Mouse (Mus musculus) lung, embryonic 16.5 days (tissue): ENCODE measurements around the gene 1700001C19Rik. TPM values are rescaled to one million over a fixed set of nuclear protein-coding genes. Genes with fewer than 3 reads are reported as not detected.

Experiments
- ATAC-seq: fragments of 200-750 bp; cut with Nextera tagmentation; 2 replicates; pipeline ENCODE4 v1.8.0; 2017; ENCODE audit warnings: low read depth, mild to moderate bottlenecking, moderate library complexity
- H3K27ac ChIP-seq: fragments of 300-500 bp; sonication (generic); 2 replicates; pipeline ENCODE4 v1.5.1; 2014; ENCODE audit warnings: mild to moderate bottlenecking, control low read depth, low read length
- H3K27me3 ChIP-seq: fragments of 300-500 bp; sonication (generic); 2 replicates; pipeline ENCODE4 v1.6.1; 2014; ENCODE audit warnings: low read depth, low read length, mixed read lengths; ENCODE audit not compliant: control insufficient read depth, insufficient read depth
- H3K36me3 ChIP-seq: fragments of 300-500 bp; sonication (generic); 2 replicates; pipeline ENCODE4 v1.6.1; 2014; ENCODE audit warnings: low read length; ENCODE audit not compliant: control insufficient read depth, insufficient read depth
- H3K4me1 ChIP-seq: fragments of 300-500 bp; sonication (generic); replicated peaks from 2 replicates; pipeline ENCODE4 v1.6.1; 2014; ENCODE audit warnings: low read length, mixed read lengths; ENCODE audit not compliant: control insufficient read depth, insufficient read depth
- H3K4me2 ChIP-seq: fragments of 300-500 bp; sonication (generic); 2 replicates; pipeline ENCODE4 v1.6.1; 2014; ENCODE audit warnings: low read depth, low read length, control low read depth
- H3K4me3 ChIP-seq: fragments of 300-500 bp; sonication (generic); 2 replicates; pipeline ENCODE4 v1.5.1; 2014; ENCODE audit warnings: mild to moderate bottlenecking, low read length, control low read depth
- H3K9ac ChIP-seq: fragments of 300-500 bp; sonication (generic); 2 replicates; pipeline ENCODE4 v1.6.1; 2014; ENCODE audit warnings: low read length, control low read depth
- H3K9me3 ChIP-seq: fragments of 300-500 bp; sonication (generic); 2 replicates; pipeline ENCODE4 v1.6.1; 2016; ENCODE audit warnings: low read length; ENCODE audit not compliant: control insufficient read depth
- WGBS: fragments of 180-500 bp; shearing (Covaris S2); extraction: QIAGEN DNeasy Blood & Tissue Kit; methylation state at CpG from one replicate; pipeline ENCODE4 v1.1.7; 2014; 5-methylcytosine and 5-hydroxymethylcytosine counted together
- polyA plus RNA-seq: library from polyadenylated mRNA; unstranded; fragments of >200 nt; fragmentation: Nextera tagmentation; extraction: Ambion mirVana; gene quantifications from 2 replicates; pipeline ENCODE4 v1.2.1, GENCODE M21; 2015

Gene 1700001C19Rik
- polyA plus RNA-seq, result not detected in 2 replicates

GRCm38 (mm10) chr17:47436907-47437547 is at the start of gene 1700001C19Rik:
Gene 1700001C19Rik (minus strand): TSS chr17:47437376.
- H3K9ac ChIP-seq, result peak within 1 kb of the TSS; percentile 70
- WGBS, result 3% methylated on average over 23 of the region's 25 CpGs
- H3K27me3 ChIP-seq, result peaks cover 6% of the 10 kb centered on the region
- H3K27ac ChIP-seq, result peak within 1 kb of the TSS; percentile 65
- H3K4me3 ChIP-seq, result peak within 1 kb of the TSS; percentile 57
- peaks cover 23% of the 10 kb centered on the region for H3K4me1 ChIP-seq
- H3K4me2 ChIP-seq, result peak within 1 kb of the TSS; percentile 67
- peak; percentile 12; the same call in 1 of the 2 replicates for ATAC-seq
- no peaks in the 10 kb centered on the region for H3K36me3 ChIP-seq
- no peaks in the 10 kb centered on the region for H3K9me3 ChIP-seq

- 46% methylated on average over 3 of the region's 3 CpGs for WGBS
- no peak for ATAC-seq
These were observed 48.6 kb upstream of the 1700001C19Rik start for GRCm38 (mm10) chr17:47485791-47486190.

GRCm38 (mm10) chr17:47484993-47485392 is 47.8 kb upstream of the 1700001C19Rik start:
- WGBS, result 8% methylated on average over 3 of the region's 3 CpGs
- no peak overlapping the region for H3K4me2 ChIP-seq
- H3K4me1 ChIP-seq, result peaks cover 10% of the 10 kb centered on the region
- H3K4me3 ChIP-seq, result no peak overlapping the region
- no peak for ATAC-seq
- peaks cover 4% of the 10 kb centered on the region; the same call in 1 of the 2 replicates for H3K36me3 ChIP-seq
- H3K27ac ChIP-seq, result peak overlapping the region; percentile 91
- no peaks in the 10 kb centered on the region for H3K27me3 ChIP-seq
- 0 out of 2 replicates have a peak overlapping the region, but pooled peaks have one; percentile 10 for H3K9ac ChIP-seq
- no peaks in the 10 kb centered on the region for H3K9me3 ChIP-seq

More at GRCm38 (mm10) chr17:47485791-47486190, 48.6 kb upstream of the 1700001C19Rik start:
- H3K36me3 ChIP-seq, result peaks cover 6% of the 10 kb centered on the region
- no peaks in the 10 kb centered on the region for H3K27me3 ChIP-seq
- no peak overlapping the region for H3K9ac ChIP-seq
- peaks cover 10% of the 10 kb centered on the region for H3K4me1 ChIP-seq
- no peaks in the 10 kb centered on the region for H3K9me3 ChIP-seq
- 0 out of 2 replicates have a peak overlapping the region, but pooled peaks have one; percentile 21 for H3K27ac ChIP-seq
- H3K4me2 ChIP-seq, result no peak overlapping the region
- H3K4me3 ChIP-seq, result no peak overlapping the region

- ATAC-seq, result peak; percentile 88
- Histone ChIP-seq H3K9ac (no peak overlapping the region), H3K27ac (peak overlapping the region; percentile 91), H3K4me1 (peaks cover 10% of the 10 kb centered on the region), H3K4me2 (no peak overlapping the region), H3K9me3 (no peaks in the 10 kb centered on the region), H3K4me3 (no peak overlapping the region), H3K36me3 (peaks cover 4% of the 10 kb centered on the region; the same call in 1 of the 2 replicates), H3K27me3 (no peaks in the 10 kb centered on the region)
- WGBS, result 8% methylated on average over 1 of the region's 1 CpGs
These were observed 47.2 kb upstream of the 1700001C19Rik start for GRCm38 (mm10) chr17:47484241-47484921.

- Histone ChIP-seq H3K27me3 (no peaks in the 10 kb centered on the region), H3K4me2 (no peak overlapping the region), H3K4me3 (no peak overlapping the region), H3K36me3 (no peaks in the 10 kb centered on the region), H3K9ac (no peak overlapping the region), H3K27ac (no peak overlapping the region), H3K9me3 (no peaks in the 10 kb centered on the region), H3K4me1 (peaks cover 10% of the 10 kb centered on the region)
- 41% methylated on average over 2 of the region's 2 CpGs for WGBS
- no peak for ATAC-seq
These were observed 45.2 kb upstream of the 1700001C19Rik start for GRCm38 (mm10) chr17:47482401-47482800.

GRCm38 (mm10) chr17:47479887-47480286 is 42.7 kb upstream of the 1700001C19Rik start:
- Histone ChIP-seq H3K9me3 (no peaks in the 10 kb centered on the region), H3K4me2 (no peak overlapping the region), H3K4me3 (no peak overlapping the region), H3K9ac (no peak overlapping the region), H3K4me1 (peaks cover 3% of the 10 kb centered on the region), H3K27me3 (no peaks in the 10 kb centered on the region), H3K27ac (no peak overlapping the region), H3K36me3 (no peaks in the 10 kb centered on the region)
- 37% methylated on average over 3 of the region's 3 CpGs for WGBS
- ATAC-seq, result no peak

- Histone ChIP-seq H3K27ac (no peak overlapping the region), H3K4me3 (no peak overlapping the region), H3K4me2 (no peak overlapping the region), H3K27me3 (no peaks in the 10 kb centered on the region), H3K4me1 (no peaks in the 10 kb centered on the region), H3K9me3 (no peaks in the 10 kb centered on the region), H3K9ac (no peak overlapping the region), H3K36me3 (no peaks in the 10 kb centered on the region)
- no peak for ATAC-seq
- 58% methylated on average over 3 of the region's 3 CpGs for WGBS
These were observed 38.5 kb upstream of the 1700001C19Rik start for GRCm38 (mm10) chr17:47475714-47476113.

GRCm38 (mm10) chr17:47475181-47475580 is 38.0 kb upstream of the 1700001C19Rik start:
- Histone ChIP-seq H3K36me3 (no peaks in the 10 kb centered on the region), H3K27ac (no peak overlapping the region), H3K4me1 (peaks cover 5% of the 10 kb centered on the region; the same call in 1 of the 2 replicates), H3K4me2 (no peak overlapping the region), H3K27me3 (no peaks in the 10 kb centered on the region), H3K9me3 (no peaks in the 10 kb centered on the region), H3K9ac (no peak overlapping the region), H3K4me3 (no peak overlapping the region)
- WGBS, result 82% methylated on average over 4 of the region's 4 CpGs
- ATAC-seq, result no peak

- peaks cover 6% of the 10 kb centered on the region; the same call in 1 of the 2 replicates for H3K4me1 ChIP-seq
- no peak overlapping the region for H3K27ac ChIP-seq
- H3K36me3 ChIP-seq, result no peaks in the 10 kb centered on the region
- no peak overlapping the region for H3K4me2 ChIP-seq
- WGBS, result 62% methylated on average over 4 of the region's 4 CpGs
- no peak for ATAC-seq
- H3K27me3 ChIP-seq, result no peaks in the 10 kb centered on the region
- no peak overlapping the region for H3K4me3 ChIP-seq
- H3K9me3 ChIP-seq, result no peaks in the 10 kb centered on the region
- no peak overlapping the region for H3K9ac ChIP-seq
These were observed 37.1 kb upstream of the 1700001C19Rik start for GRCm38 (mm10) chr17:47474250-47474649.
